Mouse (Mus musculus) liver, postnatal 0 days (tissue): ENCODE measurements around the gene Lhx3. TPM values are rescaled to one million over a fixed set of nuclear protein-coding genes. Genes with fewer than 3 reads are reported as not detected.

Experiments
- ATAC-seq: fragments of 200-750 bp; cut with Nextera tagmentation; 2 replicates; pipeline ENCODE4 v1.8.0; 2017; ENCODE audit warnings: mild to moderate bottlenecking, moderate library complexity
- DNase-seq: peaks from one replicate; pipeline ENCODE4 v3.0.0-alpha.2; 2016
- H3K27ac ChIP-seq: fragments of 300-500 bp; sonication (generic); 2 replicates; pipeline ENCODE4 v1.5.1; 2014; ENCODE audit warnings: antibody characterized with exemption, moderate library complexity, mild to moderate bottlenecking, low read depth
- H3K27me3 ChIP-seq: fragments of 300-500 bp; sonication (generic); 2 replicates; pipeline ENCODE4 v1.6.1; 2014; ENCODE audit warnings: low read length, control low read depth, mixed read lengths; ENCODE audit not compliant: insufficient read depth
- H3K36me3 ChIP-seq: fragments of 300-500 bp; sonication (generic); replicated peaks from 2 replicates; pipeline ENCODE4 v1.6.1; 2014; ENCODE audit warnings: mild to moderate bottlenecking, control low read depth, low read length, moderate library complexity, mixed read lengths; ENCODE audit not compliant: insufficient read depth
- H3K4me1 ChIP-seq: fragments of 300-500 bp; sonication (generic); 2 replicates; pipeline ENCODE4 v1.6.1; 2014; ENCODE audit warnings: antibody characterized with exemption, mild to moderate bottlenecking, control low read depth; ENCODE audit not compliant: insufficient read depth
- H3K4me2 ChIP-seq: fragments of 300-500 bp; sonication (generic); 2 replicates; pipeline ENCODE4 v1.6.1; 2014; ENCODE audit warnings: low read depth, mild to moderate bottlenecking, low read length, moderate library complexity, mixed read lengths
- H3K4me3 ChIP-seq: fragments of 300-500 bp; sonication (generic); 2 replicates; pipeline ENCODE4 v1.5.1; 2014; ENCODE audit warnings: low read depth, low read length
- H3K9ac ChIP-seq: fragments of 300-500 bp; sonication (generic); replicated peaks from 2 replicates; pipeline ENCODE4 v1.6.1; 2014; ENCODE audit warnings: mild to moderate bottlenecking, moderate library complexity
- H3K9me3 ChIP-seq: fragments of 300-500 bp; sonication (generic); 2 replicates; pipeline ENCODE4 v1.6.1; 2016; ENCODE audit warnings: mild to moderate bottlenecking, control low read depth, low read length, mixed read lengths
- CTCF ChIP-seq: sonication (generic); IDR thresholded peaks from 2 replicates; pipeline ENCODE4 v1.5.1; 2016; ENCODE audit warnings: antibody characterized with exemption, low read depth
- EP300 ChIP-seq: IDR thresholded peaks from 2 replicates; pipeline ENCODE4 v1.6.1; 2016; ENCODE audit warnings: antibody characterized with exemption, low read depth, mild to moderate bottlenecking
- WGBS: fragments of 180-500 bp; shearing (Covaris S2); extraction: QIAGEN DNeasy Blood & Tissue Kit; methylation state at CpG from one replicate; pipeline ENCODE4 v1.1.7; 2014; ENCODE audit not compliant: insufficient replicate concordance; 5-methylcytosine and 5-hydroxymethylcytosine counted together
- polyA plus RNA-seq: library from polyadenylated mRNA; unstranded; fragments of >200 nt; fragmentation: Nextera tagmentation; extraction: Ambion mirVana; gene quantifications from 2 replicates; pipeline ENCODE4 v1.2.1, GENCODE M21; 2015

Gene Lhx3
- polyA plus RNA-seq, 1 experiment from 2014 or later = not detected

DNA sequence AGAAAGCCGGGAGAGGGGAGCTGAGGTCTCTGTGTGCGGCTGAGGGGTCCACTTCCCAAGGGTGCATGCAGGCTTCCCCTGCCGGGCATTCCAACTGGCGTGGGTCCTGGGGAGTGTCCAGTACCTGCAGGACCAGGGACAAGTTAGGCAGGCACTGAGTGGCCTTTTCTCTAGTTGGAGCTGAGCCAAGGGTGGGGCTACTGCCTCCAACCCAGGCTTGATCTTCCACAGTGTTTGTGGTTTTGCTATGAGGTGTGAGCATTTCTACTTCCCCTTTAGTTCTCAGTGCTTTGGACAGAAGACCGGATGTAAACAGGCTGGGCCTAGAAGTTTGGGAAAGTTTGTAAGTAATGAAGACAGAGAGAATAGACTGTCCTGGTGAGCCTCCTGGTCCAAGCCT lies 19.6 kb downstream of the Lhx3 start:
- H3K27me3 ChIP-seq = peaks cover 13% of the 10 kb centered on the region; the same call in 1 of the 2 replicates
- no peak overlapping the region for H3K27ac ChIP-seq
- peak; percentile 76 for DNase-seq
- H3K4me1 ChIP-seq = 0 out of 2 replicates have a peak, but pooled peaks cover 3% of the 10 kb centered on the region
- WGBS = 32% methylated on average over 5 of the region's 5 CpGs
- no peak overlapping the region for H3K4me3 ChIP-seq
- no peak overlapping the region for H3K4me2 ChIP-seq
- no peak overlapping the region for H3K9ac ChIP-seq
- no peaks in the 10 kb centered on the region for H3K9me3 ChIP-seq
- ATAC-seq = peak; percentile 87
- no peaks in the 10 kb centered on the region for H3K36me3 ChIP-seq
- no peak for TF ChIP-seq CTCF
- no peak for TF ChIP-seq EP300

GRCm38 (mm10) chr2:26184352-26184751 lies 23.7 kb downstream of the Lhx3 start:
- H3K9ac ChIP-seq = no peak overlapping the region
- no peak overlapping the region for H3K27ac ChIP-seq
- H3K27me3 ChIP-seq = no peaks in the 10 kb centered on the region

GRCm38 (mm10) chr2:26182646-26183045 lies 25.4 kb downstream of the Lhx3 start:
- TF ChIP-seq EP300 (no peak), CTCF (peak; percentile 75)
- Histone ChIP-seq H3K27me3 (no peaks in the 10 kb centered on the region), H3K4me3 (no peak overlapping the region), H3K4me1 (no peaks in the 10 kb centered on the region), H3K27ac (no peak overlapping the region), H3K9ac (no peak overlapping the region), H3K4me2 (no peak overlapping the region), H3K9me3 (no peaks in the 10 kb centered on the region), H3K36me3 (no peaks in the 10 kb centered on the region)
- DNase-seq = peak; percentile 68
- 16% methylated on average over 6 of the region's 6 CpGs for WGBS
- ATAC-seq = no peak

More at GRCm38 (mm10) chr2:26184352-26184751, 23.7 kb downstream of the Lhx3 start:
- WGBS = 64% methylated on average over 3 of the region's 3 CpGs
- Histone ChIP-seq H3K4me1 (0 out of 2 replicates have a peak, but pooled peaks cover 3% of the 10 kb centered on the region), H3K4me3 (no peak overlapping the region), H3K36me3 (no peaks in the 10 kb centered on the region), H3K4me2 (no peak overlapping the region), H3K9me3 (no peaks in the 10 kb centered on the region)
- no peak for TF ChIP-seq CTCF
- no peak for TF ChIP-seq EP300
- DNase-seq (no peak), ATAC-seq (no peak)

GRCm38 (mm10) chr2:26177189-26177588 lies 30.9 kb downstream of the Lhx3 start:
- H3K27me3 ChIP-seq = 0 out of 2 replicates have a peak, but pooled peaks cover 4% of the 10 kb centered on the region

DNA sequence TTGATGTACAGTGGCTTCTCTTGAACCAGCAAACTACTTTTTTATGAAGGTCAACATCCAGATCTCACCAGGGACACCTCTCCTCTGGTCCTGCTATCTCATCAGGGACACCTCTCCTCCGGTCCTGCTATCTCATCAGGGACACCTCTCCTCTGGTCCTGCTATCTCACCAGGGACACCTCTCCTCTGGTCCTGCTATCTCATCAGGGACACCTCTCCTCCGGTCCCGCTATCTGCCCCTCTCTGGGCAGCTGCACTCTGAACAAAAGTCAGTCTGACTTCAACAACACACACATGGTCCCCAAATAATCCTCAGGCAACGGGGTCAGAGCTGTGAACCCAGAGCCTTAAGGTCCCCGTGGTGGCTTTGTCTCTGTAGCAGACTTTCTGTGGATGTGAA lies 31.4 kb downstream of the Lhx3 start:
- H3K9ac ChIP-seq = no peak overlapping the region
- no peaks in the 10 kb centered on the region; the same call in 1 of the 2 replicates for H3K4me1 ChIP-seq
- no peak overlapping the region for H3K27ac ChIP-seq
- H3K4me2 ChIP-seq = no peak overlapping the region; the same call in 1 of the 2 replicates
- 36% methylated on average over 5 of the region's 5 CpGs for WGBS
- 0 out of 2 replicates have a peak, but pooled peaks cover 4% of the 10 kb centered on the region for H3K27me3 ChIP-seq
- no peaks in the 10 kb centered on the region for H3K36me3 ChIP-seq
- TF ChIP-seq EP300 = peak; percentile 91
- no peak for TF ChIP-seq CTCF
- DNase-seq (no peak), ATAC-seq (peak; percentile 59; the same call in 1 of the 2 replicates)
- H3K4me3 ChIP-seq = no peak overlapping the region
- H3K9me3 ChIP-seq = no peaks in the 10 kb centered on the region

More at GRCm38 (mm10) chr2:26177189-26177588, 30.9 kb downstream of the Lhx3 start:
- Histone ChIP-seq H3K4me1 (no peaks in the 10 kb centered on the region; the same call in 1 of the 2 replicates), H3K9ac (no peak overlapping the region), H3K36me3 (no peaks in the 10 kb centered on the region), H3K27ac (no peak overlapping the region), H3K4me2 (no peak overlapping the region; the same call in 1 of the 2 replicates), H3K9me3 (no peaks in the 10 kb centered on the region), H3K4me3 (no peak overlapping the region)
- no peak for TF ChIP-seq EP300
- no peak for TF ChIP-seq CTCF
- DNase-seq (no peak), ATAC-seq (no peak)
- 53% methylated on average over 2 of the region's 2 CpGs for WGBS

DNA sequence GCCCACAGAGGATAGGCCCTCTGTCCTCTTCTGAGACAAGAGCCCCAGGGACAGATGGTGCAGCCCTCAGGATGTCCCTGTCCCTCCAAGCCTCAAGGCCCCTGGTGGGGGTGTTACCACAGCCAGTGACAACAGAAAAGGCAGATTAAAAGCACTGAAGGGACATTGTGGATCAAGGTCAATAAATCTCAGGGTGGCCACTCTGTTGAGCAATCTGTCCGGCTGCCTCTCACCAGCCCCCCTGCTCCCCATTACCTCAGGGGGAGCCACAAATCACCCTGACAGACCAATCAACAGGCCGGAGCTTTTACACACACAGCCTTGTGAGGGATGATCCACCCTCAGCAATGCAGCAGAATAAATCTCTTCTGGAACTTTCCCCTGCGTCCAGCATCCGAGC lies 32.9 kb downstream of the Lhx3 start:
- H3K27ac ChIP-seq = no peak overlapping the region
- no peaks in the 10 kb centered on the region; the same call in 1 of the 2 replicates for H3K4me1 ChIP-seq
- no peaks in the 10 kb centered on the region for H3K36me3 ChIP-seq
- DNase-seq = no peak
- 0 out of 2 replicates have a peak, but pooled peaks cover 4% of the 10 kb centered on the region for H3K27me3 ChIP-seq
- 33% methylated on average over 4 of the region's 4 CpGs for WGBS
- H3K9me3 ChIP-seq = no peaks in the 10 kb centered on the region
- TF ChIP-seq EP300 (no peak), CTCF (no peak)
- H3K9ac ChIP-seq = no peak overlapping the region
- no peak for ATAC-seq
- no peak overlapping the region for H3K4me3 ChIP-seq
- no peak overlapping the region for H3K4me2 ChIP-seq
